Mouse (Mus musculus): ENCODE data around the gene Lyve1. TPM values are rescaled to one million over a fixed set of nuclear protein-coding genes. Genes with fewer than 3 reads are reported as not detected.
A peak's percentile ranks its signal among the peaks of the same experiment; 100 is the strongest.

The Lyve1 gene
- polyA plus RNA-seq, 1 experiment from 2014 or later, result 4.4 TPM

- no peaks in the 10 kb centered on the region for H3K4me1 ChIP-seq (replicated peaks; ENCODE audit: control insufficient read depth, insufficient read depth, low read length)
- WGBS, result 66% methylated on average over 3 of the region's 3 CpGs
- DNase-seq (ENCODE audit: low spot score), result no peak
- no peaks in the 10 kb centered on the region for H3K9me3 ChIP-seq (ENCODE audit: control insufficient read depth, low read length)
- no peak for ATAC-seq (ENCODE audit: low FRiP score)
- H3K9ac ChIP-seq, result no peak overlapping the region
- no peak overlapping the region for H3K4me2 ChIP-seq (replicated peaks)
- peaks cover 33% of the 10 kb centered on the region for H3K36me3 ChIP-seq (replicated peaks; ENCODE audit: control insufficient read depth, insufficient read depth)
- no peak overlapping the region for H3K27ac ChIP-seq
- H3K27me3 ChIP-seq (ENCODE audit: control insufficient read depth, insufficient read depth, low read length), result no peaks in the 10 kb centered on the region
- no peak overlapping the region for H3K4me3 ChIP-seq (replicated peaks; ENCODE audit: low read length)
These were observed 28.5 kb downstream of the Lyve1 start for GRCm38 (mm10) chr7:110834522-110834921.

DNA sequence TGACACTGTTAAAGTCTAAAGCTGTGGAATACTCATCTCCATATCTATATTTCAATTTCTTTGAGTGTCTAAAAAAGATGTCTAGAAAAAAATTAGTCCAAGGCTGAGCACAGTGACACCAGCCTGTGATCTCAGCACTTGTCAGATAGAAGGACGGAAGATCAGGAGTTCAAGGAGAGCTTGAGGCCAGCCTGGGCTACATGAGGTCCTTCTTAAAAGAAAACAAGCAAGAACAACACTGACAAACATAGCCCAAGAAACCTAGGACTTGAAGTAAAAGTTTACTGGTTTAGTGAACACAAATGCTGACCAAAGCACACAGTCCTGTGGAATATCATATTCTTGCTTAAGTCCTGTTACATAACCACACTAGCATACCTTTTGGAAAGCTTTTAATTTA lies 29.0 kb downstream of the Lyve1 start:
- no peaks in the 10 kb centered on the region for H3K9me3 ChIP-seq (ENCODE audit: control insufficient read depth, low read length)
- DNase-seq (ENCODE audit: low spot score), result no peak

GRCm38 (mm10) chr7:110833024-110833423 lies 30.0 kb downstream of the Lyve1 start:
- H3K36me3 ChIP-seq (replicated peaks; ENCODE audit: control insufficient read depth, insufficient read depth), result peaks cover 33% of the 10 kb centered on the region
- no peaks in the 10 kb centered on the region for H3K27me3 ChIP-seq (ENCODE audit: control insufficient read depth, insufficient read depth, low read length)
- ATAC-seq (ENCODE audit: low FRiP score) (no peak), DNase-seq (ENCODE audit: low spot score) (no peak)
- WGBS, result 94% methylated on average over 1 of the region's 1 CpGs
- no peak overlapping the region for H3K27ac ChIP-seq
- no peak overlapping the region for H3K4me3 ChIP-seq (replicated peaks; ENCODE audit: low read length)
- H3K9me3 ChIP-seq (ENCODE audit: control insufficient read depth, low read length), result no peaks in the 10 kb centered on the region
- no peak overlapping the region for H3K4me2 ChIP-seq (replicated peaks)
- no peaks in the 10 kb centered on the region for H3K4me1 ChIP-seq (replicated peaks; ENCODE audit: control insufficient read depth, insufficient read depth, low read length)
- H3K9ac ChIP-seq, result no peak overlapping the region

More for the DNA sequence above, 29.0 kb downstream of the Lyve1 start:
- Histone ChIP-seq H3K27ac (no peak overlapping the region), H3K9ac (no peak overlapping the region), H3K4me3 (replicated peaks; ENCODE audit: low read length) (no peak overlapping the region), H3K27me3 (ENCODE audit: control insufficient read depth, insufficient read depth, low read length) (no peaks in the 10 kb centered on the region), H3K36me3 (replicated peaks; ENCODE audit: control insufficient read depth, insufficient read depth) (peaks cover 33% of the 10 kb centered on the region), H3K4me1 (replicated peaks; ENCODE audit: control insufficient read depth, insufficient read depth, low read length) (no peaks in the 10 kb centered on the region), H3K4me2 (replicated peaks) (no peak overlapping the region)
- WGBS, result 100% methylated on average over 1 of the region's 1 CpGs
- no peak for ATAC-seq (ENCODE audit: low FRiP score)

DNA sequence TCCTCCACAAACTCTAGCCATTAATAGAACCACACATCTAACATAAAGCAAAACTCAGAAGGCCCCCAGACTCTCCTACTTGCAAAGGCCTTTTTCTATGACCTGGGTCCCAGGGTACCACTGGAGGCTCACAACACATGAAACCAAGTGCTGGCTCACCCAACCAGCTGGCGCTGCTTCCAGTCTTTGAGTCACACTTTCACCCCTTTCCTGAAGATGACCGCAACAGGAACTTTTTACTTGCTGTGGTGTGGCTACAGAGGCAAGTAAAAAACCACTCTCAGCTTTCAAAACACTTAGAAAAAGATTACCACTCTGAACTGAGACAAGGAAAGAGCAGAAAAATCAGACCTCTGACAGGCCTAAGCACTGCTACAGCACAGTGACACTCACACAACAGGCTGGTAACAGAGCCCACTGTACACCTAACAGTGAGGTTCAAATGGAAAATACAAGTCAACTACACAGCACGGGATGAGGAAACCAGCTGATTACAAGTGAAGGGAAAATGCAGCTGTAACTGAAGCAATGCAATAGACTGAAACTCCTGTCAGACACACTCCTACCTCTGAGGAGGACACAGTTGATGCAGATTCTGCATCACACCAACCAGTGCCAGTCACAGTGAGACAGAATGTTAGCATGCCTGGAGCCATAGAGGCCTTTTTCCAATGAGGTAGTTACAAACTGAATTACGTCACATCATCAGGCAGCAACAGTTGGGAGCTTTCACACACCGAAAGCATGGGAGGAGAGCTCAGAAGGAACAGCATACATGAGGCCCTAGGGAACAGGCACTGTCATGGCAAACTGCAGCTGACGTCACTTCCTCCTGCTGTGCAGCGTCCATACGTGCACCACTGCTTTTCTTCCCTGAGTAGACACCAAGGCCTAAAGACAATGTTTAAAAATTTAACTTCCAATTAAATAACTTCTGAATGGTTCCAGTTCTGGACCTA lies 38.8 kb downstream of the Lyve1 start:
- DNase-seq (ENCODE audit: low spot score) (no peak), ATAC-seq (ENCODE audit: low FRiP score) (no peak)
- 89% methylated on average over 8 of the region's 8 CpGs for WGBS

GRCm38 (mm10) chr7:110823593-110823992 lies 39.4 kb downstream of the Lyve1 start:
- no peak overlapping the region for H3K4me3 ChIP-seq (replicated peaks; ENCODE audit: low read length)
- 80% methylated on average over 4 of the region's 4 CpGs for WGBS

More for the DNA sequence above, 38.8 kb downstream of the Lyve1 start:
- Histone ChIP-seq H3K9me3 (ENCODE audit: control insufficient read depth, low read length) (no peaks in the 10 kb centered on the region), H3K27me3 (ENCODE audit: control insufficient read depth, insufficient read depth, low read length) (no peaks in the 10 kb centered on the region), H3K4me1 (replicated peaks; ENCODE audit: control insufficient read depth, insufficient read depth, low read length) (no peaks in the 10 kb centered on the region), H3K9ac (no peak overlapping the region), H3K4me3 (replicated peaks; ENCODE audit: low read length) (no peak overlapping the region), H3K27ac (no peak overlapping the region), H3K4me2 (replicated peaks) (no peak overlapping the region), H3K36me3 (replicated peaks; ENCODE audit: control insufficient read depth, insufficient read depth) (peaks cover 24% of the 10 kb centered on the region)

GRCm38 (mm10) chr7:110823076-110823475 lies 40.0 kb downstream of the Lyve1 start:
- H3K9ac ChIP-seq, result no peak overlapping the region
- peaks cover 24% of the 10 kb centered on the region for H3K36me3 ChIP-seq (replicated peaks; ENCODE audit: control insufficient read depth, insufficient read depth)
- H3K4me3 ChIP-seq (replicated peaks; ENCODE audit: low read length), result no peak overlapping the region
- no peak for ATAC-seq (ENCODE audit: low FRiP score)
- no peak overlapping the region for H3K27ac ChIP-seq
- DNase-seq (ENCODE audit: low spot score), result no peak
- H3K9me3 ChIP-seq (ENCODE audit: control insufficient read depth, low read length), result no peaks in the 10 kb centered on the region
- 92% methylated on average over 8 of the region's 8 CpGs for WGBS
- no peak overlapping the region for H3K4me2 ChIP-seq (replicated peaks)
- no peaks in the 10 kb centered on the region for H3K4me1 ChIP-seq (replicated peaks; ENCODE audit: control insufficient read depth, insufficient read depth, low read length)
- H3K27me3 ChIP-seq (ENCODE audit: control insufficient read depth, insufficient read depth, low read length), result no peaks in the 10 kb centered on the region

More at GRCm38 (mm10) chr7:110823593-110823992, 39.4 kb downstream of the Lyve1 start:
- no peaks in the 10 kb centered on the region for H3K27me3 ChIP-seq (ENCODE audit: control insufficient read depth, insufficient read depth, low read length)
- H3K9ac ChIP-seq, result no peak overlapping the region
- no peaks in the 10 kb centered on the region for H3K4me1 ChIP-seq (replicated peaks; ENCODE audit: control insufficient read depth, insufficient read depth, low read length)
- H3K9me3 ChIP-seq (ENCODE audit: control insufficient read depth, low read length), result no peaks in the 10 kb centered on the region
- ATAC-seq (ENCODE audit: low FRiP score) (no peak), DNase-seq (ENCODE audit: low spot score) (no peak)
- no peak overlapping the region for H3K4me2 ChIP-seq (replicated peaks)
- peaks cover 24% of the 10 kb centered on the region for H3K36me3 ChIP-seq (replicated peaks; ENCODE audit: control insufficient read depth, insufficient read depth)
- no peak overlapping the region for H3K27ac ChIP-seq

- WGBS, result 67% methylated on average over 4 of the region's 4 CpGs
- H3K4me1 ChIP-seq (replicated peaks; ENCODE audit: control insufficient read depth, insufficient read depth, low read length), result no peaks in the 10 kb centered on the region
- H3K36me3 ChIP-seq (replicated peaks; ENCODE audit: control insufficient read depth, insufficient read depth), result peaks cover 24% of the 10 kb centered on the region
- no peak overlapping the region for H3K27ac ChIP-seq
- H3K4me2 ChIP-seq (replicated peaks), result no peak overlapping the region
- H3K4me3 ChIP-seq (replicated peaks; ENCODE audit: low read length), result no peak overlapping the region
- H3K27me3 ChIP-seq (ENCODE audit: control insufficient read depth, insufficient read depth, low read length), result no peaks in the 10 kb centered on the region
- no peak for DNase-seq (ENCODE audit: low spot score)
- no peak for ATAC-seq (ENCODE audit: low FRiP score)
- no peak overlapping the region for H3K9ac ChIP-seq
- H3K9me3 ChIP-seq (ENCODE audit: control insufficient read depth, low read length), result no peaks in the 10 kb centered on the region
These were observed 41.0 kb downstream of the Lyve1 start for GRCm38 (mm10) chr7:110822055-110822454.

- Histone ChIP-seq H3K4me3 (replicated peaks; ENCODE audit: low read length) (no peak overlapping the region), H3K4me1 (replicated peaks; ENCODE audit: control insufficient read depth, insufficient read depth, low read length) (no peaks in the 10 kb centered on the region), H3K9ac (no peak overlapping the region), H3K4me2 (replicated peaks) (no peak overlapping the region), H3K36me3 (replicated peaks; ENCODE audit: control insufficient read depth, insufficient read depth) (peaks cover 24% of the 10 kb centered on the region), H3K9me3 (ENCODE audit: control insufficient read depth, low read length) (no peaks in the 10 kb centered on the region), H3K27me3 (ENCODE audit: control insufficient read depth, insufficient read depth, low read length) (no peaks in the 10 kb centered on the region), H3K27ac (peak overlapping the region; percentile 51)
- WGBS, result 52% methylated on average over 3 of the region's 3 CpGs
- ATAC-seq (ENCODE audit: low FRiP score) (no peak), DNase-seq (ENCODE audit: low spot score) (peak; percentile 70)
These were observed 41.4 kb downstream of the Lyve1 start for GRCm38 (mm10) chr7:110821653-110822052.

GRCm38 (mm10) chr7:110821068-110821467 lies 42.0 kb downstream of the Lyve1 start:
- 25% methylated on average over 5 of the region's 5 CpGs for WGBS
- no peak for DNase-seq (ENCODE audit: low spot score)
- H3K9ac ChIP-seq, result no peak overlapping the region
- H3K9me3 ChIP-seq (ENCODE audit: control insufficient read depth, low read length), result no peaks in the 10 kb centered on the region
- H3K4me2 ChIP-seq (replicated peaks), result no peak overlapping the region
- no peak for ATAC-seq (ENCODE audit: low FRiP score)
- peak overlapping the region; percentile 51 for H3K27ac ChIP-seq
- H3K4me1 ChIP-seq (replicated peaks; ENCODE audit: control insufficient read depth, insufficient read depth, low read length), result no peaks in the 10 kb centered on the region
- H3K4me3 ChIP-seq (replicated peaks; ENCODE audit: low read length), result no peak overlapping the region
- H3K27me3 ChIP-seq (ENCODE audit: control insufficient read depth, insufficient read depth, low read length), result no peaks in the 10 kb centered on the region
- H3K36me3 ChIP-seq (replicated peaks; ENCODE audit: control insufficient read depth, insufficient read depth), result peaks cover 24% of the 10 kb centered on the region

Measured in hindbrain, embryonic 14.5 days (tissue).